Mouse (Mus musculus) ES-E14 (cell line): ENCODE measurements at regions not wholly inside any gene's neighbourhood (a gene's known extent, or its start where the extent isn't known, plus 50 kb on each side); places are given as distances from the start of the nearest gene placed in this dataset.

Source experiments
- DNase-seq: peaks from one replicate; pipeline ENCODE4 v3.0.0-alpha.2; 2013; ENCODE audit warnings: low read depth, low spot score
- H3K27ac ChIP-seq: 2 replicates; pipeline ENCODE4 v1.5.1; 2012; ENCODE audit warnings: low read depth, mild to moderate bottlenecking, low read length, moderate library complexity, mixed read lengths; ENCODE audit not compliant: poor library complexity, insufficient read depth, severe bottlenecking
- H3K36me3 ChIP-seq: 2 replicates; pipeline ENCODE4 v1.6.1; 2012; ENCODE audit warnings: mild to moderate bottlenecking, low read length, moderate library complexity, mixed read lengths; ENCODE audit not compliant: control insufficient read depth, poor library complexity, insufficient read depth, severe bottlenecking
- H3K4me1 ChIP-seq, 2 experiments: fragments of 150-350 bp in 1 of 2; sonication (generic) in 1 of 2; 2 replicates each; pipeline ENCODE4 v1.6.1; 2012; ENCODE audit warnings: low read length in 2 of 2, mild to moderate bottlenecking in 1 of 2, mixed read lengths in 1 of 2; ENCODE audit not compliant: control insufficient read depth in 2 of 2, insufficient read depth in 2 of 2, poor library complexity in 1 of 2
- H3K4me3 ChIP-seq, 2 experiments: fragments of 150-350 bp in 1 of 2; sonication (generic) in 1 of 2; 2 replicates each; pipeline ENCODE4 v1.5.1; 2012; ENCODE audit warnings: low read length in 2 of 2, low read depth in 1 of 2, mild to moderate bottlenecking in 1 of 2, mixed read lengths in 1 of 2; ENCODE audit not compliant: insufficient read depth in 1 of 2, poor library complexity in 1 of 2, severe bottlenecking in 1 of 2
- H3K9ac ChIP-seq: 2 replicates; pipeline ENCODE4 v1.6.1; 2012; ENCODE audit warnings: low read depth, mild to moderate bottlenecking, low read length, mixed read lengths; ENCODE audit not compliant: poor library complexity, insufficient read depth, severe bottlenecking
- H3K9me3 ChIP-seq: fragments of 150-350 bp; sonication (generic); 2 replicates; pipeline ENCODE4 v1.6.1; 2012; ENCODE audit warnings: low read depth, mild to moderate bottlenecking, low read length; ENCODE audit not compliant: control insufficient read depth, insufficient read depth
- CHD2 ChIP-seq: IDR thresholded peaks from 2 replicates; pipeline ENCODE4 v1.6.1; 2014; ENCODE audit warnings: mild to moderate bottlenecking, low read depth, low read length, inconsistent platforms
- HCFC1 ChIP-seq: IDR thresholded peaks from 2 replicates; pipeline ENCODE4 v1.6.1; 2012; ENCODE audit warnings: low read length, inconsistent platforms, borderline replicate concordance; ENCODE audit not compliant: insufficient read depth
- MAFK ChIP-seq: IDR thresholded peaks from 2 replicates; pipeline ENCODE4 v1.6.1; 2014; ENCODE audit warnings: mild to moderate bottlenecking, low read depth, low read length, inconsistent platforms; ENCODE audit not compliant: insufficient read depth
- ZC3H11A ChIP-seq: IDR thresholded peaks from 2 replicates; pipeline ENCODE4 v1.6.1; 2012; ENCODE audit warnings: low read depth, mild to moderate bottlenecking, inconsistent platforms, low read length, borderline replicate concordance
- ZNF384 ChIP-seq: IDR thresholded peaks from 2 replicates; pipeline ENCODE4 v1.6.1; 2012; ENCODE audit warnings: low read depth, low read length, inconsistent platforms
- in situ Hi-C, 2 experiments: fragments of 600-800 bp; cut with MboI; formaldehyde crosslinking; loops; one replicate each; pipeline ENCODE4 v1.15.1; 2025; ENCODE audit warnings: low sequenced_read_pairs in 2 of 2, inconsistent platforms in 1 of 2; ENCODE audit not compliant: unreplicated experiment in 2 of 2

DNA sequence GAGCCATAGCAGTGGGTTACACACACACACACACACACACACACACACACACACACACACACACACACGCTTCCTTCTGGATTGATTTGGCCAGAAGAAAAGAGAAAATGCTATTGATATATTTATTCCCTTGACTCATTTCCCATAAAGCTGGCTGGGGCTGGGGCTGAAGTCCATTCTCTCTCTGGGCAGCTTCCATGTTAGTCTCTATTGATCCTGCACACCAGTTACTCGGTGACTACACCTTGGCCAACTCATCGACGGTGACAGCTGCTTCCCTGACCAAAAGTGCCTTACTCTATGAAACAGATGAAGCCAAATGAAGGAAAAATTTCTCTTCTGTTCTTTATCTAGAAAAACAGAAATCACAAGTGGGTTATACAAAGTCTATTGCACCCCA lies 82.1 kb downstream of the Snx18 start:
- in situ Hi-C loops = no loop called here
- no peak for DNase-seq
- no peaks in the 10 kb centered on the region for H3K9me3 ChIP-seq
- no peak overlapping the region for H3K27ac ChIP-seq
- H3K4me1 ChIP-seq = no peaks in the 10 kb centered on the region
- no peak overlapping the region for H3K9ac ChIP-seq
- TF ChIP-seq ZNF384 (no peak), ZC3H11A (no peak)
- H3K4me3 ChIP-seq = no peak overlapping the region
- no peaks in the 10 kb centered on the region for H3K36me3 ChIP-seq

DNA sequence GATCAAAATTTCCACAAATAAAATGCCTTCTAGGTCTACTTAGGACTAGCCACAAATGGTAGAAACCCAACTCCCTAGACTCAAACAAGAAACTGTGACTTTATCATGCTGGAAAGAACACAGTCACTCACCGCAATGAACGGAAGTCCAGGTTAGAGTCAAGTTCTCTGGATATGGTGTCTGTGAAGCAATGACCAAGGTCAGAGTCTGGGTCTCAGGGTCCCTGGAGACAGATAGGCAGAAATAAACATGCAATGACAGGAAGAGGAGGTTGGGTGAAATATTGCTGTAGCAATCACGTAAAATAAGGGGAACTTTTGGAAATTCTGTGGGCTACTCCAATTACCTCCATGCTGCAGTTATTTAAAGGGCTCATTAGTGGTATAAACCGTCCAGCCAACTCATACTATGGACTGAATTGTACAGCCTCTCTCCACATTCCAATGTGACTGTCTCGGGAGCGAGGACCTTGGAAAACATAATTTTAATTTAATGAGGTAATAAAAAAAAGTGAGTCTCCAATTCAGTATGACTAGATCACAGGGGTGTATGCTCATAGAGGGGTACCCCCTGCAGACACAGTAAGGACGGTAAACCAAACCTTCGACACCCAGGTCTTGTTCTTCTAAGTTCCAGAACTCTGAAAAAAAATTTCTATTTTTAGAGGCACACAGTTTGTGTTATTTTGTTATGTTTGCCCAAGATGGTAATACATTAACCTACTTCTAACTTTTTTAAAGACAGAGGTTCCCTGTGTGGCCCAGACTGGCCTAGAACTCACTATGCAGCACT lies 83.5 kb downstream of the Snx18 start:
- Histone ChIP-seq H3K9ac (no peak overlapping the region), H3K4me3 (no peak overlapping the region), H3K27ac (no peak overlapping the region), H3K36me3 (no peaks in the 10 kb centered on the region), H3K4me1 (no peaks in the 10 kb centered on the region), H3K9me3 (no peaks in the 10 kb centered on the region)
- in situ Hi-C loops = no loop called here
- TF ChIP-seq HCFC1 = no peak
- TF ChIP-seq ZC3H11A = no peak
- TF ChIP-seq ZNF384 = no peak
- no peak for TF ChIP-seq MAFK
- no peak for TF ChIP-seq CHD2
- DNase-seq = no peak

DNA sequence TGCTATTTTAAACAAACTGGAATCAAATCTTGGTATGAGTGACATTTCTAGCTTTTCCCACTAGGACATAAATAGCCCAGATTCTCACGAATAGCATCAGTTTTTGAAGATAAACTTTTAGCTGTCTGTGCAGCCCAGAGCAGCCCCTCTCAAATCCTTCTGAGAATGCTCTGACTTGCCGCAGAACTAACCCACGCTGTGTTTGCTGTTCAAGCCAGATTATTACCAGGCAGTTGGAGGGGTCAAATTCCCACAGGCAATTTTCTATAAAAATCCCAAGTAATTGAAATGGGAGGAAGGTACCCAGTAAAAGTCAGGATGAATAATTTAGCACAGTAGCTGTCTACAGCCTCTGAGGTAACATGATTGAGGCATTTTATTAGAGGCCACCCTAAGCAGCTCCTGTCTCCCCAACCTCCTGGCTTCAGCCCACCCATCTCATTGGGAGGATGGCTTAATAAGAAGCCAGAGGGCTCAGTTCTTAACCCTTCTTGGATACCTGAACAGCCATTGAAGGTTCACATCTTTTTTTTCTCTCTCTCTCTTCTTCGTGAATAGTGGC lies 84.4 kb downstream of the Snx18 start:
- Histone ChIP-seq H3K4me3 (no peak overlapping the region), H3K4me1 (no peaks in the 10 kb centered on the region), H3K27ac (no peak overlapping the region), H3K36me3 (no peaks in the 10 kb centered on the region), H3K9me3 (no peaks in the 10 kb centered on the region), H3K9ac (no peak overlapping the region)
- DNase-seq = no peak
- in situ Hi-C loops = no loop called here
- no peak for TF ChIP-seq HCFC1

DNA sequence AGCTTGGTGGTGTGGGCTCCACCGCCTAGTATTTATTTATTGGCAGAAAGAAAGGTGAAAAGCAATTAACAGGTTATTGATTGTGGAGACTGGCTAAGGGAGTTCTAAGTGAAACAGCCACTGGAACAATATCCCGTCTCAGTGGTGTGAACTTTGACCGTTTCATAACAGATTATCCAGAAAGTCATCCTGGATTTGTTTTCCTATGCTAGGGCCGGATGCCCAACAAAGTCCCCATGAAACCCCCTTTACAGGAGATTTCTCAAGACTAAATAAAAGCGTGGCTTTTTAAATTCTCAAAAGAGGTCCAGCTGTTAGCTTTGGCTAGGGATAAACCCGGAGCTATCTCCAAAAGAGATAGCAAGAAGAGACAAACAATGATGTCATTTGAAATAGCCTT lies 91.4 kb downstream of the Snx18 start:
- no peaks in the 10 kb centered on the region for H3K9me3 ChIP-seq
- no peak for DNase-seq
- H3K27ac ChIP-seq = no peak overlapping the region
- H3K9ac ChIP-seq = no peak overlapping the region
- TF ChIP-seq ZC3H11A (no peak), CHD2 (no peak), ZNF384 (no peak), HCFC1 (no peak)
- H3K36me3 ChIP-seq = no peaks in the 10 kb centered on the region
- in situ Hi-C loops = no loop called here
- H3K4me3 ChIP-seq = no peak overlapping the region
- H3K4me1 ChIP-seq = no peaks in the 10 kb centered on the region

DNA sequence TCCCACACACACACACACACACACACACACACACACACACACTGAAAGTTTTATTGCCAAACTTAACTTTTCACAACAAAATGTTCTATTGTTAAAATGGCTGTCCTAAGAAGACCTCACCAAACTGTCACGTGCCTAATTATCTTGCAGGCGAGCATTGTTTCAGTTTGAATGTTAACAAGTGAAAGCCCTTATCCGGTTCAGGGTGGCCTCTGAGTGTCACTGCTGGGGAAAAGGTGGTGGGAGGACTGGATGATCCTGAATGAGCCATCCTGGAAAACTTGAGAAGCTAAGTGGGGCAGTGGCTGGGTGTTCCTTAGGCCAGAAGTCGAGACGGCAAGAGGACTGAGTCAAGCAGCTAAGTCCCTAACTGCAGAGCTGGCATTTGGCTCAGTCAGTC lies 94.9 kb downstream of the Snx18 start:
- in situ Hi-C loops = no loop called here
- Histone ChIP-seq H3K4me1 (no peaks in the 10 kb centered on the region), H3K36me3 (no peaks in the 10 kb centered on the region), H3K9ac (no peak overlapping the region), H3K27ac (no peak overlapping the region), H3K9me3 (no peaks in the 10 kb centered on the region), H3K4me3 (no peak overlapping the region)
- TF ChIP-seq ZC3H11A (no peak), CHD2 (no peak), ZNF384 (no peak), HCFC1 (no peak), MAFK (no peak)
- DNase-seq = no peak
